Mouse (Mus musculus) forebrain, embryonic 15.5 days (tissue): ENCODE measurements around the gene Prss8. TPM values are rescaled to one million over a fixed set of nuclear protein-coding genes. Genes with fewer than 3 reads are reported as not detected.
"Not testable (repeated sequence)": the region's sequence is repeated elsewhere in the genome, so short reads cannot be mapped to it uniquely, and the experiment has no call there.

Source experiments
- ATAC-seq: fragments of 200-750 bp; cut with Nextera tagmentation; replicated peaks from 2 replicates; pipeline ENCODE4 v1.8.0; 2017; ENCODE audit warnings: mild to moderate bottlenecking, moderate TSS enrichment, moderate library complexity
- H3K27ac ChIP-seq: fragments of 300-500 bp; sonication (generic); replicated peaks from 2 replicates; pipeline ENCODE4 v1.5.1; 2015; ENCODE audit warnings: mild to moderate bottlenecking, inconsistent platforms
- H3K27me3 ChIP-seq: fragments of 300-500 bp; sonication (generic); 2 replicates; pipeline ENCODE4 v1.6.1; 2015; ENCODE audit warnings: inconsistent platforms
- H3K36me3 ChIP-seq: fragments of 300-500 bp; sonication (generic); 2 replicates; pipeline ENCODE4 v1.6.1; 2015; ENCODE audit warnings: mild to moderate bottlenecking, inconsistent platforms
- H3K4me1 ChIP-seq: fragments of 300-500 bp; sonication (generic); 2 replicates; pipeline ENCODE4 v1.6.1; 2015; ENCODE audit warnings: inconsistent platforms
- H3K4me2 ChIP-seq: fragments of 300-500 bp; sonication (generic); replicated peaks from 2 replicates; pipeline ENCODE4 v1.6.1; 2015; ENCODE audit warnings: mild to moderate bottlenecking, inconsistent platforms
- H3K4me3 ChIP-seq: fragments of 300-500 bp; sonication (generic); 2 replicates; pipeline ENCODE4 v1.5.1; 2015; ENCODE audit warnings: mild to moderate bottlenecking, inconsistent platforms
- H3K9ac ChIP-seq: fragments of 300-500 bp; sonication (generic); replicated peaks from 2 replicates; pipeline ENCODE4 v1.6.1; 2015; ENCODE audit warnings: mild to moderate bottlenecking, inconsistent platforms
- H3K9me3 ChIP-seq: fragments of 300-500 bp; sonication (generic); 2 replicates; pipeline ENCODE4 v1.6.1; 2016; ENCODE audit warnings: inconsistent platforms
- WGBS: fragments of 180-500 bp; shearing (Covaris S2); methylation state at CpG from one replicate; pipeline ENCODE4 v1.1.7; 2015; ENCODE audit warnings: mixed read lengths; 5-methylcytosine and 5-hydroxymethylcytosine counted together
- polyA plus RNA-seq: library from polyadenylated mRNA; unstranded; fragments of >200 nt; fragmentation: Nextera tagmentation; extraction: Ambion mirVana; gene quantifications from 2 replicates; pipeline ENCODE4 v1.2.1, GENCODE M21; 2015

The Prss8 gene
- polyA plus RNA-seq, 1 experiment from 2014 or later = 0.29 TPM

DNA sequence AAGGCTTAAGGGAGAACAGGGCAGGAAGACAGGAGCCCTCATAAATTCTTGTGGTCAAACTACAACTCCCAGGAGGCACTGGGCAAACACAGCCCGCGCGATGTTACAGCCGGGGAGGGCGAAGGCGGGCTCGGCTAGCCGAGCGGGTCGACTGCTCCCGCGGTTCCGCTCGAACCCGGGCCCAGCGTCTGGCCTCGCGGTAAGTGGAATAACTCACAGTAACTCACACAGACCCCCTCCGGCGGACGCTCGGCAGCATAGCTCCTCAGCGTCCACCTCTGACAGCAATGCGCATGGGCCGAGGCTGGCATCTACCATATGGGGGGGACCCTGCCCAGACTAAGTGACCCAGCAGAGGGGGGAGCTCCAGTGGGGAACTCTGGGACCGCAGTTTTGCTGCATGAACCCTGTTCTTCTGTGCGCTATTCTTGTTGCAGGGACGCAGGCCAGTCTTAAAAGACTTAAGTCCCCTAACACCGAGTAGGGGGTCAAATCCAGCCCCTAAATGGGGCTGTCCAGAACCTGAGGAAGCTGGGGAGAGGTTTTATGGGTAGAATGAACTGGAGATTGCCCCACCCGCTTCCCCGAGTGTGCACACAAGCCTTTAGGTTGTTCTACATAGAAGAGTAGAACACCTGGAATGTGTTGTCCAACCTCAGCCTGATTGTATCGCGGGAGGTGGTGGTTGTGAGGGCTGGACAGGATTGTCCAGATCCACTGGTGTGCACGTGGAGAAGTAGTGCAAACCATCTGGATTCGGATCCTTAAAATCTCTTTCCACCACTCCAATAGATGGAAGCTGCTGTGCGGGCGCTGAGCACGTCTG, 25.7 kb downstream of the Prss8 start, which contains the start of gene Bckdk:
Gene Bckdk (plus strand): TSS at position 112 of the 826 bp plus-strand sequence.
- Histone ChIP-seq H3K9ac (peak within 1 kb of the TSS; percentile 91), H3K4me3 (peak within 1 kb of the TSS; percentile 89), H3K36me3 (peaks cover 31% of the 10 kb centered on the region), H3K27ac (peak within 1 kb of the TSS; percentile 85), H3K27me3 (no peaks in the 10 kb centered on the region), H3K4me1 (peaks cover 13% of the 10 kb centered on the region), H3K9me3 (no peaks in the 10 kb centered on the region), H3K4me2 (peak within 1 kb of the TSS; percentile 87)
- whole genome bisulfite sequencing = 7% methylated on average over 38 of the region's 38 CpGs
- ATAC-seq = peak; percentile 95

GRCm38 (mm10) chr7:127901772-127902171, 28.1 kb downstream of the Prss8 start:
- peaks cover 7% of the 10 kb centered on the region; the same call in 1 of the 2 replicates for H3K36me3 ChIP-seq
- H3K27me3 ChIP-seq = no peaks in the 10 kb centered on the region
- peaks cover 13% of the 10 kb centered on the region for H3K4me1 ChIP-seq
- no peak overlapping the region for H3K27ac ChIP-seq
- H3K4me2 ChIP-seq = no peak overlapping the region
- H3K9me3 ChIP-seq = no peaks in the 10 kb centered on the region
- H3K4me3 ChIP-seq = no peak overlapping the region
- no peak overlapping the region for H3K9ac ChIP-seq
- ATAC-seq = no peak
- 82% methylated on average over 2 of the region's 2 CpGs for WGBS

DNA sequence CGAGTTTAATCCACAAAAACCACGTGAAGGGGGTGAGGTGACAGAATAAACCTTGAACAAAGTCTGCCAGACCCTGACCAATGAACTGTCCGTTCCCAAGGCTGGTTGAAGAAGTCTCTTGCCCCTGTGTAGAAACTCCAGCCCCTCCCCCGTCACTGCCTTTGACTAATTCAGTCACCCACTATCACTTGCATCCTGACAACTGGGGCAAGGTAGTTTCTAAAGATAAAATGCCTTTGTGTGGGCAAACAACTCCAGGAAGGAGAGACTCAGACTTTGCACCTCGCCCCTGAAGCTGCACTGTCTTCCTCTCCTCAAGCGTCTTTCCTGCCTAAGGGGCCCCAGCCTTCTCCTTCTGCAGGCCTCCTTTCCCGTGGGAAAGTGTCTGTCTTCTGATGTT, 29.9 kb downstream of the Prss8 start:
- H3K4me3 ChIP-seq = no peak overlapping the region
- H3K9ac ChIP-seq = no peak overlapping the region
- H3K27ac ChIP-seq = no peak overlapping the region
- no peaks in the 10 kb centered on the region for H3K9me3 ChIP-seq
- peaks cover 10% of the 10 kb centered on the region for H3K4me1 ChIP-seq
- WGBS = 51% methylated on average over 7 of the region's 7 CpGs
- H3K36me3 ChIP-seq = no peaks in the 10 kb centered on the region
- ATAC-seq = no peak
- H3K27me3 ChIP-seq = no peaks in the 10 kb centered on the region
- no peak overlapping the region for H3K4me2 ChIP-seq

DNA sequence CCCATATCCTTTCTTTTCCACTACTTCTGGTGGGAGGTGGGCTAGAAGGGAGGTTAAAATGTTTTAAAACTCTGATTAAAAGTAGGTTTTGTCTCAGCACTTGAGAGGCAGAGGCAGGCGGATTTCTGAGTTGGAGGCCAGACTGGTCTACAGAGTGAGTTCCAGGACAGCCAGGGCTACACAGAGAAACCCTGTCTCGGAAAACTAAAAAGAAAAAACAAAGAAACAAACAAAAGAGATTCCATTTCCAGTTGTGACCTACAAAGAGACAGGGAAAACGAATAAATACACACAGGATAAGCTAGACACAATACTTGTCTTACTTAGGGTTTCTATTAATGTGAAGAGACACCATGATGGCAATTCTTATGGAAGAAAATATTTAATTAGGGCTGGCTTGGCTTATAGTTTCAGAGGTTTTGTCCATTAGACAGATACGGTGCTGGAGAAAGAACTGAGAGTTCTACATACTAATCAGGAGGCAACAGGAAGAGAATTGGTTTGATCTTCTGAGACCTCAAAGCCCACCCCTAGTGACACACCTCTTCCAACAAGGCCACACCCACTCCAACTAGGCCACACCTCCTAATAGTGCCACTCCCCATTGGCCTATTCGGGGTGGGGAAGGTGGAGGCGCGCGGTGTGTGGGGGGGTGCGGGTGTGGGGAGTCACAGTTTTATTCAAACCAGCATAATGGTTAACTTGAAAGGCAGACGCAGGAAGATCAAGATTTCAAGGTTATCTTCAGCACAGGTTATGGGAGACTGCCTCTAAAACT, 31.5 kb downstream of the Prss8 start:
- H3K4me2 ChIP-seq = no peak overlapping the region
- 40% methylated on average over 10 of the region's 10 CpGs for WGBS

DNA sequence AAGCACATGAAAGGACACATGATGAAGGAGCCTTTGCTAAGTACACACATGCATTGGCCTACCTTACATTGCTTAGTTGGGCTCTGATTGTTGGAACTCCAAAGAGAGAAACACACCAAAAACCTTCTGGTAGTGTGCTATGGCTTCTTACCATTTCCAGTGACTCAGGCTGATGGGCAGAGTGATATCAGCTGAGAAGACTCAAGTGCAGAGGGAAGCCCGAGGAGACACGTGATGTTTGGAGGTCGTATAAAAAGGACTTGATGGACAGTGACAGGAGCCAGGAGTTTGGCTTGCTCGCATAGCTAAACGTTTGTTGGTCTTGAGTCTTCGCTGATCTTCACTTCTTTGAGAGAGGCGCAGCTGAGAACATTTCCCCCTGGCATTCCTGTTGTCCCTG, 32.4 kb downstream of the Prss8 start:
- no peak overlapping the region for H3K27ac ChIP-seq
- ATAC-seq = no peak
- H3K27me3 ChIP-seq = no peaks in the 10 kb centered on the region
- H3K4me1 ChIP-seq = peaks cover 9% of the 10 kb centered on the region
- WGBS = 91% methylated on average over 7 of the region's 7 CpGs
- no peak overlapping the region for H3K4me2 ChIP-seq
- no peaks in the 10 kb centered on the region for H3K9me3 ChIP-seq
- no peak overlapping the region for H3K9ac ChIP-seq
- H3K4me3 ChIP-seq = no peak overlapping the region
- H3K36me3 ChIP-seq = 0 out of 2 replicates have a peak, but pooled peaks cover 5% of the 10 kb centered on the region

More for the DNA sequence above, 31.5 kb downstream of the Prss8 start:
- H3K36me3 ChIP-seq = 0 out of 2 replicates have a peak, but pooled peaks cover 2% of the 10 kb centered on the region
- H3K9ac ChIP-seq = no peak overlapping the region
- peaks cover 9% of the 10 kb centered on the region for H3K4me1 ChIP-seq
- ATAC-seq = no peak
- no peak overlapping the region for H3K4me3 ChIP-seq
- no peaks in the 10 kb centered on the region for H3K9me3 ChIP-seq
- no peaks in the 10 kb centered on the region for H3K27me3 ChIP-seq
- no peak overlapping the region for H3K27ac ChIP-seq

DNA sequence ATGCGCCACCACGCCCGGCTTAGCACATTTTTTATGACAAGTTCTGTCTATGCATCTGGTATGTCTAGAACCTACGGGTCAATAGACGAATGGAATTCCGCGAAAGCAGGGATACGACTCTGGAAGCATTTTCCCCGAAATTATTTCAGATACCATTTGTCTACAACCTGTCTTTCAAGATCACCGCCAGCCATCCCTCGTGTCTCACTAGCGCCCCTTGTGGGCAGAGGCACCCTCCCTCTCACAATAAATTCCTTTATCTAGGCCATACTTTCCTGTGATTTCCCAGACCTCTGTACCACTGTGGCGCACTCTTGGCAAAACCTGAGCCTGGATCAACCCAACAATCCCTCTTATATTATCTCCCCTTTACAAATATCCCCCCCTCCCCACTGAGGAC, 33.5 kb downstream of the Prss8 start:
- H3K4me2 ChIP-seq = no peak overlapping the region
- peaks cover 9% of the 10 kb centered on the region for H3K4me1 ChIP-seq
- 60% methylated on average over 13 of the region's 13 CpGs for WGBS
- 0 out of 2 replicates have a peak, but pooled peaks cover 8% of the 10 kb centered on the region for H3K36me3 ChIP-seq
- no peaks in the 10 kb centered on the region for H3K9me3 ChIP-seq
- no peak overlapping the region for H3K9ac ChIP-seq
- no peak for ATAC-seq
- H3K4me3 ChIP-seq = no peak overlapping the region
- H3K27ac ChIP-seq = no peak overlapping the region
- no peaks in the 10 kb centered on the region for H3K27me3 ChIP-seq

GRCm38 (mm10) chr7:127895891-127896290, 34.0 kb downstream of the Prss8 start:
- H3K9ac ChIP-seq, H3K36me3 ChIP-seq, H3K4me1 ChIP-seq, H3K9me3 ChIP-seq, ATAC-seq, H3K27me3 ChIP-seq: not testable (repeated sequence)
- H3K4me2 ChIP-seq = peak overlapping the region; percentile 68; the same call in 1 of the 2 replicates
- WGBS = 62% methylated on average over 7 of the region's 7 CpGs
- H3K4me3 ChIP-seq = peak overlapping the region; percentile 62
- H3K27ac ChIP-seq = peak overlapping the region; percentile 35; the same call in 1 of the 2 replicates

GRCm38 (mm10) chr7:127895442-127895841, 34.5 kb downstream of the Prss8 start, which contains the start of the genes Gm21974 and Vkorc1:
TSS of gene Gm21974 (minus strand) at chr7:127895454.
TSS of gene Vkorc1 (minus strand) at chr7:127895617.
- H3K27ac ChIP-seq = peak within 1 kb of the TSS; percentile 76
- 0% methylated on average over 26 of the region's 26 CpGs for WGBS
- ATAC-seq = peak; percentile 98
- peaks cover 9% of the 10 kb centered on the region for H3K4me1 ChIP-seq
- H3K4me3 ChIP-seq = peak within 1 kb of the TSS; percentile 62
- H3K27me3 ChIP-seq = no peaks in the 10 kb centered on the region
- H3K36me3 ChIP-seq = 0 out of 2 replicates have a peak, but pooled peaks cover 12% of the 10 kb centered on the region
- H3K4me2 ChIP-seq = peak within 1 kb of the TSS; percentile 68
- H3K9ac ChIP-seq = peak within 1 kb of the TSS; percentile 54
- no peaks in the 10 kb centered on the region for H3K9me3 ChIP-seq

DNA sequence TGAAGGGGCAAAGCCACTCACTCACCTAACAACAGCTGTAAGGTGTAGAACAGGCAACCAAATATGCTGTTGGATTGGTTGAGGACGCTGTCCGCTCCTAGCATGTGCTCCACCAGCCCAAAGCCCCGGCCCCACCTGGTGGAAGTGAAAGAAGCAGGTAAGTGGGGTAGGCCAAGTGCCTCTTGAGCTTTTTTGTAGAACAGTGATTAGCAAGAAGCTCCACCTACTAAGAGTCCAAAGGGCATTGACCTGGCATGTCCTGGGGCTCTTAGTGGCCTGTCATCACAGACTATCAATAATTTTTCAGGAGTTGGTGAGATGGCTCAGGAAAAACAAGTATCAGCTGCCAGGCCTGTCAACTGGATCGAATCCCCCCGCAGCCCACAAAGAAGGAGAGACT, 35.4 kb downstream of the Prss8 start:
- no peak for ATAC-seq
- Histone ChIP-seq H3K4me2 (peak overlapping the region; percentile 68), H3K4me1 (peaks cover 9% of the 10 kb centered on the region), H3K36me3 (peaks cover 20% of the 10 kb centered on the region), H3K27ac (no peak overlapping the region), H3K27me3 (no peaks in the 10 kb centered on the region), H3K9me3 (no peaks in the 10 kb centered on the region), H3K4me3 (peak overlapping the region; percentile 62), H3K9ac (peak overlapping the region; percentile 54)
- WGBS = 87% methylated on average over 5 of the region's 5 CpGs

GRCm38 (mm10) chr7:127890798-127891197, 39.1 kb downstream of the Prss8 start, which contains the start of gene Prss53:
TSS of gene Prss53 (minus strand) at chr7:127890970.
- Histone ChIP-seq H3K4me3 (no peak within 1 kb of the TSS), H3K27ac (no peak within 1 kb of the TSS), H3K36me3 (peaks cover 56% of the 10 kb centered on the region), H3K4me2 (no peak within 1 kb of the TSS), H3K4me1 (peaks cover 12% of the 10 kb centered on the region), H3K27me3 (no peaks in the 10 kb centered on the region), H3K9me3 (no peaks in the 10 kb centered on the region), H3K9ac (no peak within 1 kb of the TSS)
- WGBS = 40% methylated on average over 4 of the region's 4 CpGs
- no peak for ATAC-seq

DNA sequence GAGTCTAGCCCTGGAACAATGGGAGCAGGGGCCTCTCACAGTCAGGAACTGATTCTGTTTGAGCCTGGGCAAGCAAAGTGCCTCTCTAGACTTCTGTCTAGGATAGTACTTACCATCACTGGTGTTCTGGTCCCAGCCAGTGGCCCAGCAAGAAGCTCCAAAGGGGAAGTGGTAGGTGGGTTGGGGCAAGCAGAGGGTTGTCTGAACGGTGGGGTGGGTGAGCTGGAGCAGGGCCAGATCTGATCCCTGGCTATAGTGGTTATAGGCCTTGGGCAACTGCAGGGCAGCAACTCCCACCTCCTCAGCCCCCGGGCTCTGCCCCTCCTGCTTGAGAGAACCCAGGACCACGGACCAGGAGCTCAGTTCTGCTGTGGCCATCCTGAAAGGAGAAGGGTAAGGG, 41.1 kb downstream of the Prss8 start:
- no peak overlapping the region for H3K9ac ChIP-seq
- peaks cover 73% of the 10 kb centered on the region for H3K36me3 ChIP-seq
- H3K27ac ChIP-seq = no peak overlapping the region
- no peak overlapping the region for H3K4me2 ChIP-seq
- ATAC-seq = no peak
- peaks cover 12% of the 10 kb centered on the region for H3K4me1 ChIP-seq
- no peaks in the 10 kb centered on the region for H3K9me3 ChIP-seq
- no peak overlapping the region for H3K4me3 ChIP-seq
- 67% methylated on average over 3 of the region's 3 CpGs for WGBS
- no peaks in the 10 kb centered on the region for H3K27me3 ChIP-seq

GRCm38 (mm10) chr7:127887781-127888180, 42.1 kb downstream of the Prss8 start:
- H3K4me3 ChIP-seq = no peak overlapping the region
- no peaks in the 10 kb centered on the region for H3K27me3 ChIP-seq
- H3K9ac ChIP-seq = no peak overlapping the region
- no peak for ATAC-seq
- peaks cover 21% of the 10 kb centered on the region for H3K4me1 ChIP-seq
- 79% methylated on average over 3 of the region's 3 CpGs for WGBS
- H3K27ac ChIP-seq = no peak overlapping the region
- peaks cover 78% of the 10 kb centered on the region for H3K36me3 ChIP-seq
- no peaks in the 10 kb centered on the region for H3K9me3 ChIP-seq
- no peak overlapping the region for H3K4me2 ChIP-seq
